Comparison of ENCODE assay signal across 9 mouse cellular contexts in genomic region chr16:22545799-22546198, GRCm38 (mm10).
A peak's percentile ranks its signal among the peaks of the same experiment; 100 is the strongest.
DNase-seq lines count a peak whose midpoint lies in the region; ATAC-seq and TF ChIP-seq lines count a peak whose summit lies in the region.
"Had no signal": no experiment of that assay in that cellular context is flagged by ENCODE, and none has a peak within 500 bp of the region (broad histone marks: within the 10 kb centered on the region; RNA-seq: fewer than 3 reads in every experiment).

No protein-coding gene starts in this region.

- H3K36me3 ChIP-seq in heart, embryonic 13.5 days, result no peaks in the 10 kb centered on the region
- no peaks in the 10 kb centered on the region for H3K36me3 ChIP-seq in lung, postnatal 0 days (ENCODE audit: insufficient read depth, low read length)

- TF ChIP-seq CTCF in lung, postnatal 0 days (IDR thresholded peaks at IDR 0.05), result no peak
- no peak for TF ChIP-seq CTCF in olfactory bulb, adult 2 months (IDR thresholded peaks at IDR 0.05; ENCODE audit: insufficient read depth, low read depth, low read length)

- H3K27me3 ChIP-seq in heart, embryonic 13.5 days (replicated peaks), result no peaks in the 10 kb centered on the region
- H3K27me3 ChIP-seq in lung, postnatal 0 days (replicated peaks; ENCODE audit: insufficient read depth, low read length), result no peaks in the 10 kb centered on the region

- no peak overlapping the region for H3K4me3 ChIP-seq in heart, embryonic 13.5 days
- H3K4me3 ChIP-seq in lung, postnatal 0 days (ENCODE audit: low read depth, low read length), result no peak overlapping the region
- H3K4me3 ChIP-seq in olfactory bulb, adult 2 months (ENCODE audit: insufficient read depth, low read depth, low read length), result no peak overlapping the region

- H3K4me1 ChIP-seq in heart, embryonic 13.5 days, result peaks cover 80% of the 10 kb centered on the region
- H3K4me1 ChIP-seq in lung, postnatal 0 days (ENCODE audit: insufficient read depth, low read depth, low read length), result peaks cover 13% of the 10 kb centered on the region; the same call in 1 of the 2 replicates
- peaks cover 21% of the 10 kb centered on the region for H3K4me1 ChIP-seq in olfactory bulb, adult 2 months (ENCODE audit: control insufficient read depth, insufficient read depth, low read length)

- DNase-seq in heart, adult 8-10 months (ENCODE audit: low spot score), result no peak
- no peak for DNase-seq in lung, postnatal 0 days (ENCODE audit: low spot score)
- DNase-seq in lung, postnatal 25 days (ENCODE audit: low spot score), result no peak
- DNase-seq in natural killer cell, adult 2 months (ENCODE audit: low spot score in 2 of 2), result no peak
- DNase-seq in adrenal gland, adult 18-20 months (ENCODE audit: low spot score in 2 of 2), result no peak
- DNase-seq: adrenal gland, adult 8-10 months had no signal

- 67% methylated on average over 8 of the region's 8 CpGs for WGBS in heart, embryonic 13.5 days
- WGBS in lung, postnatal 0 days, result 48% methylated on average over 8 of the region's 8 CpGs
- WGBS in olfactory bulb, adult 2 months, result 26% methylated on average over 8 of the region's 8 CpGs

- ATAC-seq in heart, embryonic 13.5 days (ENCODE audit: extremely low read depth, insufficient number of reproducible peaks, low FRiP score, low TSS enrichment), result no peak
- ATAC-seq in lung, postnatal 0 days, result no peak
- ATAC-seq in granulocyte monocyte progenitor cell, adult 5-6 weeks (replicated peaks; ENCODE audit: poor library complexity, severe bottlenecking), result 0 out of 2 replicates have a peak, but pooled peaks have one; percentile 17

- 0 out of 2 replicates have a peak overlapping the region, but pooled peaks have one; percentile 1 for H3K9ac ChIP-seq in heart, embryonic 13.5 days
- H3K9ac ChIP-seq in lung, postnatal 0 days (replicated peaks; ENCODE audit: low read depth), result no peak overlapping the region

- peak overlapping the region; percentile 57 for H3K27ac ChIP-seq in heart, embryonic 13.5 days (replicated peaks)
- peak overlapping the region; percentile 43; the same call in 1 of the 2 replicates for H3K27ac ChIP-seq in lung, postnatal 0 days (ENCODE audit: low read length)
- peak overlapping the region; percentile 94 for H3K27ac ChIP-seq in olfactory bulb, adult 2 months (ENCODE audit: insufficient read depth, low read depth, low read length)

- no peaks in the 10 kb centered on the region for H3K9me3 ChIP-seq in heart, embryonic 13.5 days
- no peaks in the 10 kb centered on the region for H3K9me3 ChIP-seq in lung, postnatal 0 days (ENCODE audit: low read length)

- no peak for TF ChIP-seq EP300 in lung, postnatal 0 days (IDR thresholded peaks at IDR 0.05)

- no peak overlapping the region for H3K4me2 ChIP-seq in heart, embryonic 13.5 days
- no peak overlapping the region for H3K4me2 ChIP-seq in lung, postnatal 0 days (replicated peaks; ENCODE audit: low read depth, low read length)

- TF ChIP-seq POLR2A in olfactory bulb, adult 2 months (IDR thresholded peaks at IDR 0.05; ENCODE audit: insufficient read depth, low read depth, low read length), result no peak

Comparison
In these comparisons a context has a peak if more than half of its experiments do, and no peak if none do; other contexts are left out.
1. H3K27ac ChIP-seq: peak in every context shown above with its lines; median percentile 94 in olfactory bulb, adult 2 months; 57 in heart, embryonic 13.5 days; 43 in lung, postnatal 0 days.